Mouse (Mus musculus): ENCODE data around the gene Gm26602. TPM values are rescaled to one million over a fixed set of nuclear protein-coding genes. Genes with fewer than 3 reads are reported as not detected.

Gene Gm26602
- total RNA-seq, 2 experiments from 2014 or later = not detected

DNA sequence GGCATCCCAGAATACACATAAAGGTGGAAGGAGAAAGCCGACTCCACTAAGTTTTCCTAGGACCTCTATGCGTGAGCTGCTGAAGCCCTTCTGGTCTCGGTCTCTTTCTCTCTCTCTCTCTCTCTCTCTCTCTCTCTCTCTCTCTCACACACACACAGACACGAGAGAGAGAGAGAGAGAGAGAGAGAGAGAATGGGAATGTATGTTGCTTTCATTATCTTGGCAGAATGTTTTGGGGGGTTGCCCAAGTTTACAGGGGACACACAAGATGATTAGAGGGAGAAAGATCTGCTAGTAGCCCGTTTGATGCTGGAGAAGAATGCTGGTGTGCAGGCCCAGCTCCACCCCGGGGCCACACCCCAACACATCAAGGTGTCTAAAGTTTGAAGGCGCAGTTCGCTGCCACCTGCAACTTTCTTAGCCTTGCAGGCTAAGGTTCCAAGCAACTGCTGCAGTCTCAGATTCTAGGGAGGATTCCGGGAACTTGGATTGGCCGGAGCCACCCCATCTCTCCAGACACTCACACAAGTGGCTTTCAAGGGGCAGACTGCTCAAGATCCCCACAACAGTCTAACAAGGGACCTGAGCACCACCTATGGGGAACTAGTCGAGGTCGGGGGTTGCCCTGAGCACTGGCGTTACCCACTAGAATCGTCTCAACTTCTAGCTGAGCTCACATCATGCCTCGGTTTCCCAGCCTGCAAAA is 15.3 kb downstream of the Gm26602 start:
- TF ChIP-seq CTCF (conservative IDR thresholded peaks at IDR 0.05) = no peak
- H3K4me3 ChIP-seq = peak overlapping the region; percentile 90
- peak overlapping the region; percentile 96 for H3K27ac ChIP-seq
- DNase-seq (ENCODE audit: low spot score in 2 of 2) = no peak

DNA sequence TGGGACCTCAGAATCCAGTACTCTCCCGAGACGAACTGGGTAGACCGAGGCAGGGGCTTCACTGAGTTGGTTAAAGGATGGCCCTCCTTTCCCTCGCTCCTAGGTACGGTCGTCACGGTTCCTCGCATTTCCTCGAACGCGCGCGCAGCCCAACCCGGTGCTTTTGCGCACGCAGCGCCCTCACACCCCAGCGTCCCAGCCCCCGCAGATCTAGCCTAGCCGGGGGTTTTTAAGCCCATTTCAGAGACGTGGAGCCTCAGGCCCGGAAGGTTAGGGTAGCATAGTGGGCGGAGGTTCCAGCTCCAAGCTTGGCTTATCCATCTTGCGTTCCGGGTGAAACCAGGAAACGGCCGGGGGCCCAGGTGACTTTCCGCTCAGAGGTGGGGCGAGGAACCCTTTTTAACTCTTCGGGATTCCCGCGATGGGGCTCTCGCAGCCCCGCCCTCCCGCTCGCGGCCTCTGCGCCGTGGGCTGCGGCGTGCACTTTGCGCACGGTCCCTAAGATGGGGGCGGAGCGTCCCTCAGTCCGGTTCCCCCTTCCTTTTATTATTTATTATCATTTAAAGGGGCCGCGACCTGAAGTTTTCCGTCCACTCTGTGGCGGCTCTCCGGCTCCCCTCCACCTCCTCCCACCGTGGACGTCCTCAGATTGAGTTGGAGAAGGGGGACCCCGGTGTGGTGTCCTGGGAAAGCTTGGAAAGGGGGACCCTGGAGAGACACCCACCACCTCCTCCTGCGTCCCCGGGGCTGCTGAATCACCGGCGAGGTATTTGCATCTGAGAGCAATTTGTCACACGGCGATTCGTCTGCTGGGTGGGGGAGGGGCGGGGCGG is 16.1 kb downstream of the Gm26602 start, which contains the start of gene Arid3a:
Gene Arid3a, plus strand, starts transcription at position 553 of the 833 bp plus-strand sequence.
- Histone ChIP-seq H3K27ac (peak within 1 kb of the TSS; percentile 96), H3K4me3 (peak within 1 kb of the TSS; percentile 90)
- no peak for TF ChIP-seq CTCF (conservative IDR thresholded peaks at IDR 0.05)
- peak; percentile 79 to 87 for DNase-seq (ENCODE audit: low spot score in 2 of 2)

GRCm38 (mm10) chr10:79927324-79928029 is 16.8 kb downstream of the Gm26602 start:
- H3K4me3 ChIP-seq = peak overlapping the region; percentile 90
- peak overlapping the region; percentile 96 for H3K27ac ChIP-seq
- peak; percentile 52 for TF ChIP-seq CTCF (conservative IDR thresholded peaks at IDR 0.05)
- peak in 1 of 2 experiments; percentile 53 for DNase-seq (ENCODE audit: low spot score in 2 of 2)

- no peak for DNase-seq (ENCODE audit: low spot score in 2 of 2)
- TF ChIP-seq CTCF (conservative IDR thresholded peaks at IDR 0.05) = no peak
- Histone ChIP-seq H3K4me3 (peak overlapping the region; percentile 90), H3K27ac (peak overlapping the region; percentile 96)
These were observed 17.5 kb downstream of the Gm26602 start for GRCm38 (mm10) chr10:79928030-79928694.

- H3K27ac ChIP-seq = no peak overlapping the region
These were observed 18.4 kb downstream of the Gm26602 start for GRCm38 (mm10) chr10:79928907-79929701.

DNA sequence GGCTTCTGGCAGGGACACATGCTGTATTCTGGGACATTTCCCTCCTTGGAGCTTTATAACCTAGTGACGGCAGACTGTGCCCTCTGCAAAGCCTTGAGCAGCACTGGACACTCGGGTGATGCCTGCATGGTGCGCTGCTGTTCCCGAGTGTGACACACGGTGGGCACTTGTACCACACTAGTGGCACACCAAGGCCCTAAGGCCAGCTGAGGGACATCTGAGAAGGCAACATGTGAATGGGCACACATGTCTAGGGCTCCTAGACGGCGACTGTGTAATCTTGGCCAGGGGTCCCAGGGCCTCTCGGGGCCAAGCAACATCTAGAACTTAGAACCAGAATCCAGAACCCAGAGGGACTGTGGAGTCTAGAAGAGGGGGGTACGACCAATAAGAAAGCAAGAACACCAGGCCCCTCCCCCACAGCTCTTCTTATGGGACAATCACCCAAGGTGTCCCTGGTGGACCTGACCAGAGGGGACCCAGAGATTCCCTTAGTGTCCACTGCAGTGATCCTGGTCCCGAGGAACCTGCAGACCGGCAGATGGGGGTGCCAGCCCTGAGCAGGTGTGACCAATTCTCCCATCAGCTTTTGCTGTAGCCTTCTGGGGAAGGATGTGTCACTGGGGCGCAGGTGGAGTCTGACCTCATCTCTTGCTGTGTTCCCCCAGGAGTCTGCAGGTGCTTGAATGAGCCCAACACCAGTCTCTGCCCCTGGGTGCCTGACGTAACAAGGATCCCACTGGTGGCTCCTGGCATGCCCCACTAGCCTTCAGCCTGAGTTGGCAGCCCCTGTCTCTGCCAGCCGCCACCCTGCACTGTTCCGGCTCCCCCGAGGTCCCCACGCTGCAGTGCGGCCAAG is 19.5 kb downstream of the Gm26602 start:
- Histone ChIP-seq H3K27ac (no peak overlapping the region), H3K4me3 (no peak overlapping the region)
- no peak for TF ChIP-seq CTCF (conservative IDR thresholded peaks at IDR 0.05)
- DNase-seq (ENCODE audit: low spot score in 2 of 2) = no peak

More at GRCm38 (mm10) chr10:79928907-79929701, 18.4 kb downstream of the Gm26602 start:
- no peak for TF ChIP-seq CTCF (conservative IDR thresholded peaks at IDR 0.05)
- H3K4me3 ChIP-seq = no peak overlapping the region
- no peak for DNase-seq (ENCODE audit: low spot score in 2 of 2)

- no peak overlapping the region for H3K27ac ChIP-seq
- no peak for DNase-seq (ENCODE audit: low spot score in 2 of 2)
- no peak overlapping the region for H3K4me3 ChIP-seq
- no peak for TF ChIP-seq CTCF (conservative IDR thresholded peaks at IDR 0.05)
These were observed 20.1 kb downstream of the Gm26602 start for GRCm38 (mm10) chr10:79930826-79931186.

GRCm38 (mm10) chr10:79931797-79932196 is 21.1 kb downstream of the Gm26602 start:
- no peak overlapping the region for H3K27ac ChIP-seq
- no peak overlapping the region for H3K4me3 ChIP-seq
- no peak for DNase-seq (ENCODE audit: low spot score in 2 of 2)
- no peak for TF ChIP-seq CTCF (conservative IDR thresholded peaks at IDR 0.05)

- Histone ChIP-seq H3K27ac (peak overlapping the region; percentile 72; the same call in 1 of the 2 replicates), H3K4me3 (no peak overlapping the region)
- DNase-seq (ENCODE audit: low spot score in 2 of 2) = peak in 1 of 2 experiments; percentile 47
- TF ChIP-seq CTCF (conservative IDR thresholded peaks at IDR 0.05) = peak; percentile 38
These were observed 22.1 kb downstream of the Gm26602 start for GRCm38 (mm10) chr10:79932736-79933135.

GRCm38 (mm10) chr10:79933145-79933679 is 22.6 kb downstream of the Gm26602 start:
- DNase-seq (ENCODE audit: low spot score in 2 of 2) = no peak
- H3K27ac ChIP-seq = peak overlapping the region; percentile 72; the same call in 1 of the 2 replicates
- no peak overlapping the region for H3K4me3 ChIP-seq
- no peak for TF ChIP-seq CTCF (conservative IDR thresholded peaks at IDR 0.05)
